Mouse (Mus musculus) forebrain, postnatal 0 days (tissue): ENCODE data around the gene Fam89a. TPM values are rescaled to one million over a fixed set of nuclear protein-coding genes. Genes with fewer than 3 reads are reported as not detected.

Experiments
- ATAC-seq: fragments of 200-750 bp; cut with Nextera tagmentation; 2 replicates; pipeline ENCODE4 v1.8.0; 2017; ENCODE audit warnings: mild to moderate bottlenecking, moderate library complexity
- DNase-seq: peaks from one replicate; pipeline ENCODE4 v3.0.0-alpha.2; 2015
- H3K27ac ChIP-seq: fragments of 300-500 bp; sonication (generic); 2 replicates; pipeline ENCODE4 v1.5.1; 2014; ENCODE audit warnings: low read depth, mild to moderate bottlenecking, antibody characterized with exemption, low read length, moderate library complexity, mixed read lengths
- H3K27me3 ChIP-seq: fragments of 300-500 bp; sonication (generic); 2 replicates; pipeline ENCODE4 v1.6.1; 2014; ENCODE audit warnings: mild to moderate bottlenecking, low read length, mixed read lengths; ENCODE audit not compliant: insufficient read depth
- H3K36me3 ChIP-seq: fragments of 300-500 bp; sonication (generic); 2 replicates; pipeline ENCODE4 v1.6.1; 2014; ENCODE audit warnings: mild to moderate bottlenecking, moderate library complexity; ENCODE audit not compliant: insufficient read depth
- H3K4me1 ChIP-seq: fragments of 300-500 bp; sonication (generic); 2 replicates; pipeline ENCODE4 v1.6.1; 2014; ENCODE audit warnings: antibody characterized with exemption; ENCODE audit not compliant: insufficient read depth
- H3K4me2 ChIP-seq: fragments of 300-500 bp; sonication (generic); 2 replicates; pipeline ENCODE4 v1.6.1; 2014; ENCODE audit warnings: low read depth, mild to moderate bottlenecking, moderate library complexity
- H3K4me3 ChIP-seq: fragments of 300-500 bp; sonication (generic); 2 replicates; pipeline ENCODE4 v1.5.1; 2014; ENCODE audit warnings: low read depth, low read length, mixed read lengths
- H3K9ac ChIP-seq: fragments of 300-500 bp; sonication (generic); 2 replicates; pipeline ENCODE4 v1.6.1; 2014; ENCODE audit warnings: mild to moderate bottlenecking
- H3K9me3 ChIP-seq: fragments of 300-500 bp; sonication (generic); 2 replicates; pipeline ENCODE4 v1.6.1; 2016; ENCODE audit warnings: low read length
- CTCF ChIP-seq: sonication (generic); IDR thresholded peaks from 2 replicates; pipeline ENCODE4 v1.5.1; 2016; ENCODE audit warnings: antibody characterized with exemption, control low read depth, low read depth
- WGBS: fragments of 180-500 bp; shearing (Covaris S2); extraction: QIAGEN DNeasy Blood & Tissue Kit; methylation state at CpG from one replicate; pipeline ENCODE4 v1.1.7; 2014; 5-methylcytosine and 5-hydroxymethylcytosine counted together
- polyA plus RNA-seq: library from polyadenylated mRNA; unstranded; fragments of >200 nt; fragmentation: Nextera tagmentation; extraction: Ambion mirVana; gene quantifications from 2 replicates; pipeline ENCODE4 v1.2.1, GENCODE M21; 2015
- total RNA-seq: library from RNA; depleted of rRNA; stranded (reverse); fragments of >200 nt; gene quantifications from 2 replicates; pipeline ENCODE4 v1.2.3, GENCODE M21; 2014

The Fam89a gene
- total and polyA plus RNA-seq, 2 experiments from 2014 or later, result 0.15 to 0.29 TPM

GRCm38 (mm10) chr8:124735371-124735911 lies 16.2 kb downstream of the Fam89a start:
- WGBS, result 70% methylated on average over 3 of the region's 3 CpGs
- no peak for TF ChIP-seq CTCF
- Histone ChIP-seq H3K9ac (no peak overlapping the region), H3K4me3 (no peak overlapping the region), H3K4me2 (no peak overlapping the region), H3K4me1 (no peaks in the 10 kb centered on the region), H3K27me3 (no peaks in the 10 kb centered on the region), H3K36me3 (peaks cover 50% of the 10 kb centered on the region), H3K27ac (no peak overlapping the region), H3K9me3 (no peaks in the 10 kb centered on the region)
- no peak for DNase-seq
- no peak for ATAC-seq

DNA sequence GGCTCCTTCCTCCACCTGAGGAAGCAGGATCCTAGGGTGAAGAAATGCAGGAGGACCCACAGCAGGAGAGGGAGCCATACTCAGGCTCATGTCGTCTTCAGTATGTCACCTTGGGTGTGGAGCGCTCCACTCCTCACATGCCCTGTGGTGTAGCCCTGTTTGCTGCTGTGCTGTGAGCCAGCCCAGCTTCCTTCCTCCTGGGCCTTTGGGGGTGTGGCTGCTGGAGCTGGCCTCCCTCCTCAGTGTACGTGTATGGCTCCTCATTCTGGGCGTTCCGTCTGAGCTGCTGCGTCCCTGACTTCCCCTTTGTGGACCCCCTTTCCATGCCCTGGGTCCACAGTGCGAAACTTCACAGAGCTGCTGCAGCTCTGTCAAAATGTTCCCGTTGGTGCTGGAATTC lies 18.8 kb downstream of the Fam89a start:
- no peak for ATAC-seq
- Histone ChIP-seq H3K27me3 (no peaks in the 10 kb centered on the region), H3K4me3 (no peak overlapping the region), H3K9ac (no peak overlapping the region), H3K4me2 (no peak overlapping the region), H3K36me3 (peaks cover 76% of the 10 kb centered on the region), H3K9me3 (no peaks in the 10 kb centered on the region), H3K4me1 (no peaks in the 10 kb centered on the region), H3K27ac (no peak overlapping the region)
- no peak for DNase-seq
- TF ChIP-seq CTCF, result no peak
- 88% methylated on average over 8 of the region's 8 CpGs for WGBS

DNA sequence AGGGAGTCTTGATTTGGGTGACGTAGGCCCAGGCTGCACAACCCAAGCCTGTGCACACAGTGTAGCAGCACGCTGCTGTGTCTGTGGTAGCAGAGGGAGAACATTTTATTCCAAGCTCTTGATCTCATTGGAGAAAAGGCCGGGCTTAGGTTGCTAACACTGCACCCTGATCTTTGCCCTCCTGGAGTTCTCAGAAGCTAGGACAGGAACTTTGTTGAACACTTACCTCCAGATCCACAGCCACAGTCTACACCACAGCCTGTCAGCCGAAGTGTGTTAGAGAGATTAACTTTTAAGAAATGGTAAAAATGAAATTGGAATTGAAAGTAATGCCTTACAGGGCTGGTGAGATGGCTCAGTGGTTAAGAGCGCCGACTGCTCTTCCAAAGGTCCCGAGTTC lies 27.3 kb downstream of the Fam89a start:
- no peak for ATAC-seq
- DNase-seq, result no peak
- Histone ChIP-seq H3K9me3 (no peaks in the 10 kb centered on the region), H3K27me3 (no peaks in the 10 kb centered on the region), H3K4me3 (no peak overlapping the region), H3K4me2 (no peak overlapping the region), H3K9ac (no peak overlapping the region), H3K4me1 (peaks cover 20% of the 10 kb centered on the region), H3K27ac (no peak overlapping the region), H3K36me3 (peaks cover 30% of the 10 kb centered on the region)
- TF ChIP-seq CTCF, result no peak
- 95% methylated on average over 7 of the region's 7 CpGs for WGBS

DNA sequence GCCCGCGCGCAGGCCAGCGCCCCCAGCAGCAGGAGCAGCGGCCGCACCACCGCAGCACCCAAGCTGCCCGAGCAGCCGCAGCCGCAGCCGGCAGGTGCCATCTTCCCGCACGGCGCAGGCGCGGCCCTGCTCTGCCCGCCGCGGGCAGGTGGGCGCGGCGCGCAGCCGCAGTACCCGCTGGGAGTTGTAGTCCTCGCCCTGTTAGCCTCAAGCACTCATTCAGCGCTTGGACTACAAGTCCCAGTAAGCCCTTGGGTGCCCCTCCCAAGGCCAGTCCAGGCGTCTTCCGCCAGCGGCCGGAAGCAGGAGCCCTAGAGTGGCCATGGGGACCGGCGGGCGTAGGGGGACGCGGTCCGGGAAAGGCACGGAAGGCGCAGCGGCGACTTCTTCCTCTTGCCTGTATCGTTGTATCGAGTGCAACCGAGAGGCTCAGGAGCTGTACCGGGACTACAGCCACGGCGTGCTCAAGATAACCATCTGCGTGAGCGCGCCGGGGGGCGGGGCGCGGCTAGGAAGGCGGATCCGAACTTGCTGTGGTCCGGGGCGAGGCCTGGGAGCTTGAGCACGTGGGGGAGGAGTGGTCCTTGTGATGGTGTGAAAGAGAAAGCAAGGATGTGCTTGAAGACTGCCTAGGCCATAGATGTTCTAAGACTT lies 29.6 kb downstream of the Fam89a start, which contains the start of the genes Ttc13 and Arv1:
TSS of gene Ttc13 (minus strand) at position 122 of the 654 bp plus-strand sequence.
TSS of gene Arv1 (plus strand) at position 278 of the 654 bp plus-strand sequence.
- Histone ChIP-seq H3K27ac (peak within 1 kb of the TSS; percentile 76), H3K9ac (peak within 1 kb of the TSS; percentile 79), H3K4me1 (peaks cover 20% of the 10 kb centered on the region), H3K9me3 (no peaks in the 10 kb centered on the region), H3K36me3 (peaks cover 12% of the 10 kb centered on the region), H3K4me3 (peak within 1 kb of the TSS; percentile 87), H3K27me3 (no peaks in the 10 kb centered on the region), H3K4me2 (peak within 1 kb of the TSS; percentile 77)
- 2% methylated on average over 55 of the region's 59 CpGs for WGBS
- peak; percentile 53 for TF ChIP-seq CTCF
- DNase-seq (peak; percentile 98), ATAC-seq (peak; percentile 100)

- peak overlapping the region; percentile 57 for H3K27ac ChIP-seq
- H3K9me3 ChIP-seq, result no peaks in the 10 kb centered on the region
- H3K9ac ChIP-seq, result peak overlapping the region; percentile 79
- DNase-seq (no peak), ATAC-seq (peak; percentile 36)
- 3% methylated on average over 31 of the region's 31 CpGs for WGBS
- no peak for TF ChIP-seq CTCF
- H3K27me3 ChIP-seq, result no peaks in the 10 kb centered on the region
- H3K4me3 ChIP-seq, result peak overlapping the region; percentile 87
- peak overlapping the region; percentile 77 for H3K4me2 ChIP-seq
- peaks cover 20% of the 10 kb centered on the region for H3K4me1 ChIP-seq
- peaks cover 6% of the 10 kb centered on the region for H3K36me3 ChIP-seq
These were observed 30.4 kb downstream of the Fam89a start for GRCm38 (mm10) chr8:124720938-124721861.

- Histone ChIP-seq H3K27me3 (no peaks in the 10 kb centered on the region), H3K9ac (no peak overlapping the region), H3K4me3 (no peak overlapping the region), H3K27ac (no peak overlapping the region), H3K4me2 (peak overlapping the region; percentile 77; the same call in 1 of the 2 replicates), H3K4me1 (peaks cover 20% of the 10 kb centered on the region), H3K9me3 (no peaks in the 10 kb centered on the region), H3K36me3 (peaks cover 3% of the 10 kb centered on the region; the same call in 1 of the 2 replicates)
- 75% methylated on average over 7 of the region's 7 CpGs for WGBS
- ATAC-seq (no peak), DNase-seq (no peak)
- peak; percentile 51 for TF ChIP-seq CTCF
These were observed 31.5 kb downstream of the Fam89a start for GRCm38 (mm10) chr8:124720133-124720532.
